Mouse (Mus musculus) neural tube, embryonic 13.5 days (tissue): ENCODE results near the gene Mthfd2l. TPM values are rescaled to one million over a fixed set of nuclear protein-coding genes. Genes with fewer than 3 reads are reported as not detected.

Source experiments
- ATAC-seq: fragments of 200-750 bp; cut with Nextera tagmentation; 2 replicates; pipeline ENCODE4 v1.8.0; 2017; ENCODE audit warnings: low read depth, mild to moderate bottlenecking, moderate TSS enrichment, moderate library complexity
- H3K27ac ChIP-seq: fragments of 300-500 bp; sonication (generic); replicated peaks from 2 replicates; pipeline ENCODE4 v1.5.1; 2015; ENCODE audit warnings: moderate library complexity, mild to moderate bottlenecking, inconsistent platforms
- H3K27me3 ChIP-seq: fragments of 300-500 bp; sonication (generic); 2 replicates; pipeline ENCODE4 v1.6.1; 2015; ENCODE audit warnings: mild to moderate bottlenecking, inconsistent platforms
- H3K36me3 ChIP-seq: fragments of 300-500 bp; sonication (generic); 2 replicates; pipeline ENCODE4 v1.6.1; 2015; ENCODE audit warnings: mild to moderate bottlenecking, inconsistent platforms
- H3K4me1 ChIP-seq: fragments of 300-500 bp; sonication (generic); replicated peaks from 2 replicates; pipeline ENCODE4 v1.6.1; 2015; ENCODE audit warnings: inconsistent platforms
- H3K4me2 ChIP-seq: fragments of 300-500 bp; sonication (generic); 2 replicates; pipeline ENCODE4 v1.6.1; 2015; ENCODE audit warnings: inconsistent platforms, mild to moderate bottlenecking, moderate library complexity
- H3K4me3 ChIP-seq: fragments of 300-500 bp; sonication (generic); 2 replicates; pipeline ENCODE4 v1.5.1; 2015; ENCODE audit warnings: mild to moderate bottlenecking, inconsistent platforms
- H3K9ac ChIP-seq: fragments of 300-500 bp; sonication (generic); 2 replicates; pipeline ENCODE4 v1.6.1; 2015; ENCODE audit warnings: moderate library complexity, mild to moderate bottlenecking, inconsistent platforms
- H3K9me3 ChIP-seq: fragments of 300-500 bp; sonication (generic); 2 replicates; pipeline ENCODE4 v1.6.1; 2016; ENCODE audit warnings: inconsistent platforms
- WGBS: fragments of 180-500 bp; shearing (Covaris S2); methylation state at CpG from one replicate; pipeline ENCODE4 v1.1.7; 2015; 5-methylcytosine and 5-hydroxymethylcytosine counted together
- polyA plus RNA-seq: library from polyadenylated mRNA; unstranded; fragments of >200 nt; fragmentation: Nextera tagmentation; extraction: Ambion mirVana; gene quantifications from 2 replicates; pipeline ENCODE4 v1.2.1, GENCODE M21; 2015

Mthfd2l gene
- polyA plus RNA-seq, 1 experiment from 2014 or later = 97.4 TPM

DNA sequence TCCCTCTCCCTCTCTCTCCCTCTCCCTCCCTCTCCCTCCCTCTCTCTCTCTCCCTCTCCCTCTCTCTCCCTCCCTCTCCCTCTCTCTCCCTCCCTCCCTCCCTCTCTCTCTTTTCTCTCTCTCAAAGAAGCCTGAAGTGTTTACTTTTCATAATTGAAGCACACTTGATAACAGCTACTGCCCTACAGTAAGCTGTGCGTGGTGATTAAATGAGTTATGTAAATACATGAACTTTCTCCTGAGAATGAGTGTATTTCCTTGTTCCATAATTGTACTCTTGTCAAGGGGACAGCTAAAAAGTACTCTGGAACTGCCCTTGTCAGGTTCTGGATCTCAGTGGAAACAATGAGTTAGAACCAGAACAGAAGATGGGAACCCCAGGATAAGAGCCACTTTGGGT is 96.9 kb downstream of the Mthfd2l start:
- Histone ChIP-seq H3K27ac (no peak overlapping the region), H3K4me1 (no peaks in the 10 kb centered on the region), H3K4me2 (no peak overlapping the region), H3K27me3 (no peaks in the 10 kb centered on the region), H3K4me3 (no peak overlapping the region), H3K36me3 (0 out of 2 replicates have a peak, but pooled peaks cover 2% of the 10 kb centered on the region), H3K9me3 (no peaks in the 10 kb centered on the region), H3K9ac (no peak overlapping the region)
- 82% methylated on average over 1 of the region's 1 CpGs for WGBS
- no peak for ATAC-seq

DNA sequence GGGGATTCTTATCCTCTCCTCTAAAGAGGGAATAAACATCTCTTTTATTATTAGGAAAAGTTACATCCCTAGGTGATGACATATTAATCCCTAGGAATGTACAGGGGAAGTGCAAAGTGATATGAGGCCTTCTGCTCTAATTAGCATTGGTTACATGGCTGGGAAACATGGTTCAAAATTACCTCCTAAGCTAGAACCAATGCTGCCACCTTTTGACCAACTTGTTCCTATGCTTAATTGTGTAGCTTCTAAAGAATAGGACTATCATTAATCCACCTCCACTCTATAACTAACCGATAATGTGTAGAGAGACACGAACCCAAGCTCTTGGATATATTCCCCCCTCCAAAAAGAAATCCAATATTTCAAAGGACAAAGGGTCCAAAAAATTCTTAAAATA is 99.7 kb downstream of the Mthfd2l start:
- no peak for ATAC-seq
- Histone ChIP-seq H3K36me3 (no peaks in the 10 kb centered on the region), H3K4me3 (no peak overlapping the region), H3K9ac (no peak overlapping the region), H3K27ac (no peak overlapping the region), H3K9me3 (no peaks in the 10 kb centered on the region), H3K27me3 (no peaks in the 10 kb centered on the region), H3K4me1 (no peaks in the 10 kb centered on the region), H3K4me2 (no peak overlapping the region)
- WGBS = 91% methylated on average over 2 of the region's 2 CpGs

DNA sequence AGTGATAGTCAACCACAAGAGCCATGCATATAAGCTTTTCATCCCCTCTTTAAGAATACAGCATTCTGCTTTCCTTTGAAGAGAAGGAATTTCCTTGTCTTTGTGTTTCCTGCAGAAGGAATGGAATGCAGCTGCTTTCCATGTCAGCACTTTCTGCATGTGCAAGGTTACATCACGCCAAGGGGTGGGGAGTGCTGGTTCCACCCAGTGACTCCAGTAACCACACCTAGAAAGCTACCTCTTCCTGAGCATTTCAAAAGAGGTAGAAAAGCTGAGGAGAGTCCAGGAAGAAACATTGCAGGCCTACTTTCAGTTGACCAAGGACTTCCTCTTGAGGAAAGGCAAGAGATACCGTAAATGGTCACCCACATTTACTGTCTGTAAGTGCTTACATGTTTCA is 104.4 kb downstream of the Mthfd2l start:
- H3K9ac ChIP-seq = no peak overlapping the region
- H3K4me2 ChIP-seq = no peak overlapping the region
- WGBS = 88% methylated on average over 2 of the region's 2 CpGs
- no peak overlapping the region for H3K4me3 ChIP-seq
- H3K27me3 ChIP-seq = no peaks in the 10 kb centered on the region
- no peaks in the 10 kb centered on the region; the same call in 1 of the 2 replicates for H3K4me1 ChIP-seq
- ATAC-seq = no peak
- no peaks in the 10 kb centered on the region for H3K9me3 ChIP-seq
- no peak overlapping the region for H3K27ac ChIP-seq
- no peaks in the 10 kb centered on the region for H3K36me3 ChIP-seq

DNA sequence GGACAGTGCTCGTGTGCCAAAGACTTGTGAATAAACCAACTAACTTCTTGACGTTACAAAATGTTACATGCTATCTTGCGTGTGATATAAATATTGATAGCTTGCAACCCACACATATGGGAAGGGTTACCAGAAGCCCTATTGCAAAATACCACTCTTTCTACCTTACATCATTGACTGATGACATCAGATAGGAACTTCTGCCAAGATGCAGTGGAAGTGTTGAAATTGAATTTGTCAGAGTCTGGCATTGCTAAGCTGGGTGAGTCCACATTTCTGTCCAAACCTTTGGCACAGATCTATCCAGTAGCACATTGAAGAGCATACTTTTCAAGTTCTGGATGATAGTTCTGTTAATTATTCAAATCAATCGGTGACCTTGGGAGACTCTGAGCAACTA is 105.7 kb downstream of the Mthfd2l start:
- Histone ChIP-seq H3K27ac (no peak overlapping the region), H3K36me3 (no peaks in the 10 kb centered on the region), H3K4me1 (no peaks in the 10 kb centered on the region; the same call in 1 of the 2 replicates), H3K9me3 (no peaks in the 10 kb centered on the region), H3K4me3 (no peak overlapping the region), H3K4me2 (no peak overlapping the region), H3K9ac (no peak overlapping the region), H3K27me3 (no peaks in the 10 kb centered on the region)
- WGBS = 93% methylated on average over 4 of the region's 4 CpGs
- ATAC-seq = no peak

- Histone ChIP-seq H3K9me3 (no peaks in the 10 kb centered on the region), H3K36me3 (no peaks in the 10 kb centered on the region), H3K9ac (no peak overlapping the region), H3K4me3 (no peak overlapping the region), H3K4me1 (no peaks in the 10 kb centered on the region; the same call in 1 of the 2 replicates), H3K27me3 (no peaks in the 10 kb centered on the region), H3K27ac (no peak overlapping the region), H3K4me2 (no peak overlapping the region)
- no peak for ATAC-seq
- 87% methylated on average over 2 of the region's 2 CpGs for WGBS
These were observed 106.8 kb downstream of the Mthfd2l start for GRCm38 (mm10) chr5:91037756-91038155.

DNA sequence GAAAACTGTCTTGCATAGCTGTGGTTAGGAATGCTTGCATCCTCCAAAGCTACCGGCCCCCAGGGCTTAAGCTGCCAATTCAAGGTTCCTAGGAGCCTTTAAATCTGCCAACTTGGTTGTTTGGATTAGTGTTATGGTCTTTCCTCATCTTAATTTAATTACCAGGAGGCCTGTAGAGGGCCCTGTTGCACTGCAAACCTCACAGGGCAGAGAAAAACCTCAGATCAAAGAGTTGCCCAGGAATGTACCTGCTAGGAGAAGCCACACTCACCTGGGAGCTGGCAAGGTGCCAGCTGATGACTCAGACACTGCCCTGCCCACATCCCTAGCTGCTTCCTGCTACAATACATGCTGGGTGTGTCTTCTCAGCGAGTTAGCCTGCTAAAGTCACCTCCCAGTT is 107.6 kb downstream of the Mthfd2l start:
- Histone ChIP-seq H3K4me3 (no peak overlapping the region), H3K36me3 (no peaks in the 10 kb centered on the region), H3K27ac (no peak overlapping the region), H3K27me3 (no peaks in the 10 kb centered on the region), H3K9ac (no peak overlapping the region), H3K9me3 (no peaks in the 10 kb centered on the region), H3K4me1 (no peaks in the 10 kb centered on the region; the same call in 1 of the 2 replicates), H3K4me2 (no peak overlapping the region)
- no peak for ATAC-seq
- 15% methylated on average over 2 of the region's 2 CpGs for WGBS

DNA sequence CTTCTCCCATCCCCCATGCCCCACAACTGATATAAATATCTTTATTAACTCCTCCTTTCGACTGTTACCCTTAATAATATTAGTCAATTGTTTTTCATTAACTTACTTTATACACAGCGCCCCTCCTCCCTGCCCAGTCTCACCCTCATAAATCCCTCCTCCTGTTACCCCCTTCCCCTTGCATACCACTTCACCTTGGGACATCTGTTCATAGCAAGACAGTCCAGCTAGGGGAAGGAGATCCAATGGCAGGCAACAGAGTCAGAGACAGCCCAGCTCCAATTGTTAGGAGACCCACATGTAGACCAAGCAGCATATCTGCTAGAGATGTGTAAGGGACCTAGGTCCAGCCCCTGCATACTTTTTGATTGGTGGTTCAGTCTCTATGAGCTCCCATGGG is 108.0 kb downstream of the Mthfd2l start:
- Histone ChIP-seq H3K4me3 (no peak overlapping the region), H3K27me3 (no peaks in the 10 kb centered on the region)
- WGBS = 86% methylated on average over 2 of the region's 2 CpGs

DNA sequence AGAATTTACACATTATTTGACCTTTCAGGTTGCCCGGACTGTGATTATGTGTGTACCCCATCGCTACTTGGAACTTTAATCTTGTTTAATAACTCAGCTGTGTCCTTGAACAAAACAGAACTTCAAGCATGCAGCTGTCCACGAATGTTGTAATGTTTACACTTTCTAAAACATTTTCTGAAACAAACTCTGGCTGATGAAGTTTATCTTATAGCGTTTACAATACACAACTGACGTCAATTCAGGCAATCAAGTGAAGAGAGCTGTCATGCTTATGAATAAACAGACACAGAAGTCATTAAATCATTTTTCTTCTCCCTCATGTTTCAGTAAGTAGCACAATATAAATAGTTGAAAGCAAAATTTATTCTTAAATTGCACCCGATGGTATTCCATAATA is 117.1 kb downstream of the Mthfd2l start:
- no peak for ATAC-seq
- Histone ChIP-seq H3K4me1 (no peaks in the 10 kb centered on the region), H3K4me3 (no peak overlapping the region), H3K4me2 (no peak overlapping the region), H3K9me3 (no peaks in the 10 kb centered on the region), H3K36me3 (no peaks in the 10 kb centered on the region), H3K27me3 (no peaks in the 10 kb centered on the region), H3K9ac (no peak overlapping the region), H3K27ac (no peak overlapping the region)
- 86% methylated on average over 6 of the region's 6 CpGs for WGBS

More for the DNA sequence above, 108.0 kb downstream of the Mthfd2l start:
- Histone ChIP-seq H3K9ac (no peak overlapping the region), H3K9me3 (no peaks in the 10 kb centered on the region), H3K36me3 (no peaks in the 10 kb centered on the region), H3K27ac (no peak overlapping the region), H3K4me1 (no peaks in the 10 kb centered on the region; the same call in 1 of the 2 replicates), H3K4me2 (no peak overlapping the region)
- ATAC-seq = no peak

- WGBS = 91% methylated on average over 8 of the region's 8 CpGs
These were observed 117.5 kb downstream of the Mthfd2l start for GRCm38 (mm10) chr5:91048397-91048796.

More at GRCm38 (mm10) chr5:91048397-91048796, 117.5 kb downstream of the Mthfd2l start:
- Histone ChIP-seq H3K36me3 (no peaks in the 10 kb centered on the region), H3K9ac (no peak overlapping the region), H3K27me3 (no peaks in the 10 kb centered on the region), H3K4me1 (no peaks in the 10 kb centered on the region), H3K4me2 (no peak overlapping the region), H3K9me3 (no peaks in the 10 kb centered on the region), H3K27ac (no peak overlapping the region), H3K4me3 (no peak overlapping the region)
- no peak for ATAC-seq

Other genes with a start within 250 kb of the Mthfd2l start
- not detected in 2 replicates for gene Cxcl5, start 171.8 kb upstream of the Mthfd2l start, polyA plus RNA-seq
- gene Ppbp, start 162.6 kb upstream of the Mthfd2l start, polyA plus RNA-seq = 2.9 and 3.2 TPM in 2 replicates
- gene Pf4, start 158.7 kb upstream of the Mthfd2l start, polyA plus RNA-seq = 50.6 and 64.9 TPM in 2 replicates
- not detected in 2 replicates for gene Cxcl3, start 145.0 kb upstream of the Mthfd2l start, polyA plus RNA-seq
- not detected in 2 replicates for gene Cxcl15, start 136.6 kb upstream of the Mthfd2l start, polyA plus RNA-seq
- not detected in 2 replicates for gene Cxcl1, start 39.9 kb upstream of the Mthfd2l start, polyA plus RNA-seq
- not detected in 2 replicates for gene Cxcl2, start 27.2 kb upstream of the Mthfd2l start, polyA plus RNA-seq
- 0.14 and 0.25 TPM in 2 replicates for gene Epgn, start 96.3 kb downstream of the Mthfd2l start, polyA plus RNA-seq
- gene Ereg, start 143.5 kb downstream of the Mthfd2l start, polyA plus RNA-seq = not detected in 2 replicates
- gene Areg, start 208.5 kb downstream of the Mthfd2l start, polyA plus RNA-seq = 1.8 and 2.6 TPM in 2 replicates